Mouse (Mus musculus) liver, postnatal 0 days (tissue): ENCODE measurements around the gene Ppp1r9a. TPM values are rescaled to one million over a fixed set of nuclear protein-coding genes. Genes with fewer than 3 reads are reported as not detected.

Experiments
- ATAC-seq: fragments of 200-750 bp; cut with Nextera tagmentation; 2 replicates; pipeline ENCODE4 v1.8.0; 2017; ENCODE audit warnings: mild to moderate bottlenecking, moderate library complexity
- DNase-seq: peaks from one replicate; pipeline ENCODE4 v3.0.0-alpha.2; 2016
- H3K27ac ChIP-seq: fragments of 300-500 bp; sonication (generic); 2 replicates; pipeline ENCODE4 v1.5.1; 2014; ENCODE audit warnings: antibody characterized with exemption, moderate library complexity, mild to moderate bottlenecking, low read depth
- H3K27me3 ChIP-seq: fragments of 300-500 bp; sonication (generic); 2 replicates; pipeline ENCODE4 v1.6.1; 2014; ENCODE audit warnings: low read length, control low read depth, mixed read lengths; ENCODE audit not compliant: insufficient read depth
- H3K36me3 ChIP-seq: fragments of 300-500 bp; sonication (generic); replicated peaks from 2 replicates; pipeline ENCODE4 v1.6.1; 2014; ENCODE audit warnings: mild to moderate bottlenecking, control low read depth, low read length, moderate library complexity, mixed read lengths; ENCODE audit not compliant: insufficient read depth
- H3K4me1 ChIP-seq: fragments of 300-500 bp; sonication (generic); 2 replicates; pipeline ENCODE4 v1.6.1; 2014; ENCODE audit warnings: antibody characterized with exemption, mild to moderate bottlenecking, control low read depth; ENCODE audit not compliant: insufficient read depth
- H3K4me2 ChIP-seq: fragments of 300-500 bp; sonication (generic); 2 replicates; pipeline ENCODE4 v1.6.1; 2014; ENCODE audit warnings: low read depth, mild to moderate bottlenecking, low read length, moderate library complexity, mixed read lengths
- H3K4me3 ChIP-seq: fragments of 300-500 bp; sonication (generic); 2 replicates; pipeline ENCODE4 v1.5.1; 2014; ENCODE audit warnings: low read depth, low read length
- H3K9ac ChIP-seq: fragments of 300-500 bp; sonication (generic); replicated peaks from 2 replicates; pipeline ENCODE4 v1.6.1; 2014; ENCODE audit warnings: mild to moderate bottlenecking, moderate library complexity
- H3K9me3 ChIP-seq: fragments of 300-500 bp; sonication (generic); 2 replicates; pipeline ENCODE4 v1.6.1; 2016; ENCODE audit warnings: mild to moderate bottlenecking, control low read depth, low read length, mixed read lengths
- CTCF ChIP-seq: sonication (generic); IDR thresholded peaks from 2 replicates; pipeline ENCODE4 v1.5.1; 2016; ENCODE audit warnings: antibody characterized with exemption, low read depth
- EP300 ChIP-seq: IDR thresholded peaks from 2 replicates; pipeline ENCODE4 v1.6.1; 2016; ENCODE audit warnings: antibody characterized with exemption, low read depth, mild to moderate bottlenecking
- WGBS: fragments of 180-500 bp; shearing (Covaris S2); extraction: QIAGEN DNeasy Blood & Tissue Kit; methylation state at CpG from one replicate; pipeline ENCODE4 v1.1.7; 2014; ENCODE audit not compliant: insufficient replicate concordance; 5-methylcytosine and 5-hydroxymethylcytosine counted together
- polyA plus RNA-seq: library from polyadenylated mRNA; unstranded; fragments of >200 nt; fragmentation: Nextera tagmentation; extraction: Ambion mirVana; gene quantifications from 2 replicates; pipeline ENCODE4 v1.2.1, GENCODE M21; 2015

Ppp1r9a gene
- polyA plus RNA-seq, 1 experiment from 2014 or later: 2.5 TPM

GRCm38 (mm10) chr6:4985668-4986067, 83.0 kb downstream of the Ppp1r9a start:
- H3K9me3 ChIP-seq: no peaks in the 10 kb centered on the region
- DNase-seq (no peak), ATAC-seq (no peak)
- H3K9ac ChIP-seq: no peak overlapping the region
- H3K27ac ChIP-seq: no peak overlapping the region
- no peaks in the 10 kb centered on the region for H3K27me3 ChIP-seq
- TF ChIP-seq EP300 (no peak), CTCF (no peak)
- H3K4me2 ChIP-seq: no peak overlapping the region
- no peak overlapping the region for H3K4me3 ChIP-seq
- 81% methylated on average over 3 of the region's 3 CpGs for WGBS
- H3K4me1 ChIP-seq: no peaks in the 10 kb centered on the region
- no peaks in the 10 kb centered on the region for H3K36me3 ChIP-seq

DNA sequence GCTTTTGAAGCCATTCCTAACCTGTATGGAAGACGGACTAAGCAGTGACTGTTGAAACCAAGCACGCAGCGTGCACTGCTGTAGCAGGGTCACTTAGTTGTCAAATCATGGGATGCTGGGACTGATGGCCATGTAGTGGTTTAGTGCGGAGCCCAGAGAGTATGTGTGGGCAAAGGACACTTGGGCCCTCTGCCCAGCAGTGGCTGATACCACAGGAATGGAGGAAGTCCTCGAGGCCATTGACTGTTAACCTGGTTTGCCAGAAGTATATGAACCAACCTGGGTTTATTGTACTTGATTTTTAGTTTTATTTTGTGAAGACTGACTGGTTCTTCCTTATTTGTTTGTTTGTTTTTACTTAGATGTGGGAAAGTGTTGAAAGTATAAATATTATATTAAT, 84.4 kb downstream of the Ppp1r9a start:
- H3K4me2 ChIP-seq: no peak overlapping the region
- TF ChIP-seq CTCF: no peak
- TF ChIP-seq EP300: no peak
- no peak for ATAC-seq
- no peaks in the 10 kb centered on the region for H3K36me3 ChIP-seq
- DNase-seq: no peak
- no peak overlapping the region for H3K9ac ChIP-seq
- no peak overlapping the region for H3K4me3 ChIP-seq
- no peaks in the 10 kb centered on the region for H3K27me3 ChIP-seq
- no peaks in the 10 kb centered on the region for H3K9me3 ChIP-seq
- no peak overlapping the region for H3K27ac ChIP-seq
- 82% methylated on average over 5 of the region's 5 CpGs for WGBS
- H3K4me1 ChIP-seq: no peaks in the 10 kb centered on the region

- DNase-seq: no peak
- Histone ChIP-seq H3K4me1 (no peaks in the 10 kb centered on the region), H3K4me3 (no peak overlapping the region), H3K9me3 (no peaks in the 10 kb centered on the region), H3K4me2 (no peak overlapping the region), H3K27ac (no peak overlapping the region), H3K9ac (no peak overlapping the region), H3K36me3 (no peaks in the 10 kb centered on the region; the same call in 1 of the 2 replicates), H3K27me3 (no peaks in the 10 kb centered on the region)
- ATAC-seq: no peak
- TF ChIP-seq EP300 (no peak), CTCF (no peak)
- 63% methylated on average over 4 of the region's 4 CpGs for WGBS
Observed at GRCm38 (mm10) chr6:4988688-4989087, 86.0 kb downstream of the Ppp1r9a start.

- Histone ChIP-seq H3K4me3 (no peak overlapping the region), H3K27me3 (no peaks in the 10 kb centered on the region), H3K27ac (no peak overlapping the region), H3K36me3 (no peaks in the 10 kb centered on the region; the same call in 1 of the 2 replicates), H3K4me2 (no peak overlapping the region), H3K9me3 (no peaks in the 10 kb centered on the region), H3K9ac (no peak overlapping the region), H3K4me1 (no peaks in the 10 kb centered on the region)
- TF ChIP-seq EP300 (no peak), CTCF (no peak)
- 95% methylated on average over 9 of the region's 9 CpGs for WGBS
- no peak for ATAC-seq
- DNase-seq: no peak
Observed at GRCm38 (mm10) chr6:4992308-4992707, 89.6 kb downstream of the Ppp1r9a start.

GRCm38 (mm10) chr6:4993600-4994160, 91.0 kb downstream of the Ppp1r9a start:
- H3K4me2 ChIP-seq: no peak overlapping the region
- no peaks in the 10 kb centered on the region; the same call in 1 of the 2 replicates for H3K36me3 ChIP-seq
- no peak overlapping the region for H3K4me3 ChIP-seq
- 74% methylated on average over 15 of the region's 15 CpGs for WGBS
- H3K27ac ChIP-seq: no peak overlapping the region
- no peaks in the 10 kb centered on the region for H3K9me3 ChIP-seq
- H3K9ac ChIP-seq: no peak overlapping the region
- TF ChIP-seq CTCF: no peak
- no peak for TF ChIP-seq EP300
- H3K27me3 ChIP-seq: no peaks in the 10 kb centered on the region
- no peaks in the 10 kb centered on the region for H3K4me1 ChIP-seq
- ATAC-seq: no peak
- no peak for DNase-seq

GRCm38 (mm10) chr6:4994161-4994919, 91.6 kb downstream of the Ppp1r9a start:
- Histone ChIP-seq H3K36me3 (no peaks in the 10 kb centered on the region; the same call in 1 of the 2 replicates), H3K4me2 (no peak overlapping the region), H3K27me3 (no peaks in the 10 kb centered on the region), H3K4me3 (no peak overlapping the region), H3K4me1 (no peaks in the 10 kb centered on the region), H3K27ac (no peak overlapping the region), H3K9ac (no peak overlapping the region), H3K9me3 (no peaks in the 10 kb centered on the region)
- TF ChIP-seq EP300 (no peak), CTCF (no peak)
- no peak for ATAC-seq
- no peak for DNase-seq
- 76% methylated on average over 14 of the region's 14 CpGs for WGBS
